Mouse (Mus musculus) liver, postnatal 0 days (tissue): ENCODE data around the gene Tdp1.

Experiments used
- CTCF ChIP-seq: sonication (generic); IDR thresholded peaks from 2 replicates; pipeline ENCODE4 v1.5.1; 2016; ENCODE audit warnings: antibody characterized with exemption, low read depth
- EP300 ChIP-seq: IDR thresholded peaks from 2 replicates; pipeline ENCODE4 v1.6.1; 2016; ENCODE audit warnings: antibody characterized with exemption, low read depth, mild to moderate bottlenecking

- TF ChIP-seq CTCF (no peak), EP300 (no peak)
Measured at GRCm38 (mm10) chr12:99873443-99873842, 10.9 kb upstream of the Tdp1 start.
